Mouse (Mus musculus): Measurements from ENCODE around the gene Agr2.

- TF ChIP-seq POLR2A (IDR thresholded peaks at IDR 0.05; ENCODE audit: borderline replicate concordance, control insufficient read depth, low read depth, low read length) (no peak), CTCF (IDR thresholded peaks at IDR 0.05; ENCODE audit: control insufficient read depth, insufficient read depth, low read length) (no peak)
These were observed 26.5 kb upstream of the Agr2 start for GRCm38 (mm10) chr12:35966098-35966767.

Data from bone marrow, adult 2 months (tissue).